In the genomic region with DNA sequence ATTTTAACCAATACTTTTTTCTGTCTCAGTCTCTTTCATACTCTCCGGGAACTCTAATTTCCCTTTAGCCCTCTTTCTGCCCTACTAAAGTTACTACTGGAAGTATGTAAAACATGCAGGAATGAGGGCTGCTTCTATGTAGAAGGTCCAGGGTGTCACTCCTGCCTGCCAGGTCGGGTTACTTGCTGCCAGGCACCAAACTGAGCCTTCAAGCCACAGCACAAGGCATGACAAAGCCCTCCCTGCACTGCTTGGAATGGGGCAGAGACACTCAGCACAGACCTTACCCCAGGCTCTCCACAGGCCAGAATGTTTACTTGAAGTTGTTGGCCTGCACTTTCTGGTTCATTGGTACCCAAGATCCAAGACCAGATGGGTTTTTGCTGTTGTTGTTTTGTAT, we compare ENCODE assay signal across 21 mouse cellular contexts.
"Had no signal": no experiment of that assay in that cellular context is flagged by ENCODE, and none has a peak within 500 bp of the region (broad histone marks: within the 10 kb centered on the region; RNA-seq: fewer than 3 reads in every experiment).

No protein-coding gene starts in this region.

- H3K4me3 ChIP-seq: layer of hippocampus, adult 2 months; limb, embryonic 10.5 days; limb, embryonic 13.5 days; liver, embryonic 12.5 days; liver, embryonic 15.5 days; lung, embryonic 15.5 days; midbrain, embryonic 12.5 days; myocyte; neural tube, embryonic 13.5 days; stomach, embryonic 15.5 days had no signal

- DNase-seq: kidney, postnatal 25 days; layer of hippocampus, adult 9-11 months; liver; lung, adult 18-20 months; lung, postnatal 10 days; lung, postnatal 36 days; right cerebral cortex, postnatal 25 days; spleen, adult 18-20 months; thymus, postnatal 25 days had no signal

- H3K4me1 ChIP-seq: limb, embryonic 13.5 days; lung, embryonic 15.5 days; neural tube, embryonic 13.5 days; stomach, embryonic 15.5 days had no signal

- H3K9ac ChIP-seq: limb, embryonic 13.5 days; liver, embryonic 12.5 days; liver, embryonic 15.5 days; lung, embryonic 15.5 days; midbrain, embryonic 12.5 days; neural tube, embryonic 13.5 days; stomach, embryonic 15.5 days had no signal

- H3K27me3 ChIP-seq: limb, embryonic 13.5 days; liver, embryonic 12.5 days; liver, embryonic 15.5 days; midbrain, embryonic 12.5 days; neural tube, embryonic 13.5 days; stomach, embryonic 15.5 days had no signal

- H3K27ac ChIP-seq: kidney, postnatal 0 days; layer of hippocampus, adult 2 months; limb, embryonic 10.5 days; limb, embryonic 13.5 days; liver, embryonic 12.5 days; liver, embryonic 15.5 days; lung, embryonic 15.5 days; midbrain, embryonic 12.5 days; neural tube, embryonic 13.5 days; stomach, embryonic 15.5 days had no signal

- ATAC-seq: liver, embryonic 12.5 days; midbrain, embryonic 16.5 days had no signal

- H3K4me2 ChIP-seq: limb, embryonic 13.5 days; liver, embryonic 12.5 days; liver, embryonic 15.5 days; lung, embryonic 15.5 days; midbrain, embryonic 12.5 days; neural tube, embryonic 13.5 days; stomach, embryonic 15.5 days had no signal

- H3K36me3 ChIP-seq: limb, embryonic 10.5 days; limb, embryonic 13.5 days; liver, embryonic 12.5 days; liver, embryonic 15.5 days; lung, embryonic 15.5 days; midbrain, embryonic 12.5 days; neural tube, embryonic 13.5 days; stomach, embryonic 15.5 days had no signal

- H3K9me3 ChIP-seq: limb, embryonic 10.5 days; limb, embryonic 13.5 days; liver, embryonic 12.5 days; liver, embryonic 15.5 days; lung, embryonic 15.5 days; midbrain, embryonic 12.5 days; neural tube, embryonic 13.5 days; stomach, embryonic 15.5 days had no signal
